11 mouse cellular contexts compared by ENCODE assay signal in genomic region chr16:31046217-31046659, GRCm38 (mm10). TPM values are rescaled to one million over a fixed set of nuclear protein-coding genes. Genes with fewer than 3 reads are reported as not detected.
DNase-seq lines count a peak whose midpoint lies in the region; ATAC-seq and TF ChIP-seq lines count a peak whose summit lies in the region.
"Had no signal": no experiment of that assay in that cellular context is flagged by ENCODE, and none has a peak within 500 bp of the region (broad histone marks: within the 10 kb centered on the region; RNA-seq: fewer than 3 reads in every experiment).

No protein-coding gene starts in this region.

- TF ChIP-seq EP300 in heart, postnatal 0 days (IDR thresholded peaks at IDR 0.05; ENCODE audit: low read depth), result no peak

- DNase-seq in forebrain, postnatal 0 days, result peak; percentile 27
- DNase-seq in forebrain, embryonic 14.5 days (ENCODE audit: low spot score), result no peak
- DNase-seq in liver, embryonic 11.5 days (ENCODE audit: low spot score), result no peak
- peak; percentile 69 for DNase-seq in heart, postnatal 0 days (ENCODE audit: low spot score)
- no peak for DNase-seq in yolk sac, embryonic 10.5 days (ENCODE audit: low spot score)
- DNase-seq: spleen, adult 18-20 months had no signal

- H3K27ac ChIP-seq in forebrain, postnatal 0 days (ENCODE audit: low read depth, low read length), result 0 out of 2 replicates have a peak overlapping the region, but pooled peaks have one; percentile 40
- H3K27ac ChIP-seq in forebrain, embryonic 14.5 days (ENCODE audit: low read depth, low read length), result no peak overlapping the region
- H3K27ac ChIP-seq in liver, embryonic 12.5 days, result no peak overlapping the region
- H3K27ac ChIP-seq in liver, embryonic 11.5 days (ENCODE audit: low read depth, low read length), result no peak overlapping the region
- peak overlapping the region; percentile 22; the same call in 1 of the 2 replicates for H3K27ac ChIP-seq in bone marrow, adult 2 months (ENCODE audit: control insufficient read depth, insufficient read depth, low read depth, low read length, poor library complexity)
- peak overlapping the region; percentile 82 for H3K27ac ChIP-seq in heart, postnatal 0 days (ENCODE audit: low read depth)
- H3K27ac ChIP-seq: hindbrain, embryonic 12.5 days had no signal

- H3K36me3 ChIP-seq in forebrain, postnatal 0 days (ENCODE audit: insufficient read depth), result no peaks in the 10 kb centered on the region
- no peaks in the 10 kb centered on the region for H3K36me3 ChIP-seq in forebrain, embryonic 14.5 days (ENCODE audit: control insufficient read depth, insufficient read depth, low read length)
- no peaks in the 10 kb centered on the region; the same call in 1 of the 2 replicates for H3K36me3 ChIP-seq in liver, embryonic 12.5 days
- H3K36me3 ChIP-seq in liver, embryonic 11.5 days (ENCODE audit: control insufficient read depth, insufficient read depth, low read length), result no peaks in the 10 kb centered on the region
- H3K36me3 ChIP-seq in heart, postnatal 0 days (replicated peaks; ENCODE audit: control insufficient read depth, insufficient read depth, low read length), result no peaks in the 10 kb centered on the region
- H3K36me3 ChIP-seq: hindbrain, embryonic 12.5 days had no signal

- no peak for TF ChIP-seq CTCF in forebrain, postnatal 0 days (IDR thresholded peaks at IDR 0.05; ENCODE audit: low read depth)
- no peak for TF ChIP-seq CTCF in bone marrow, adult 2 months (IDR thresholded peaks at IDR 0.05; ENCODE audit: control insufficient read depth, insufficient read depth, low read length)
- no peak for TF ChIP-seq CTCF in heart, postnatal 0 days (IDR thresholded peaks at IDR 0.05; ENCODE audit: low read depth)

- 60% methylated on average over 14 of the region's 14 CpGs for WGBS in forebrain, postnatal 0 days
- 82% methylated on average over 14 of the region's 14 CpGs for WGBS in forebrain, embryonic 14.5 days
- 44% methylated on average over 14 of the region's 14 CpGs for WGBS in liver, embryonic 12.5 days (ENCODE audit: insufficient replicate concordance)
- WGBS in liver, embryonic 11.5 days, result 52% methylated on average over 14 of the region's 14 CpGs
- WGBS in bone marrow, adult 2 months, result 44% methylated on average over 14 of the region's 14 CpGs
- WGBS in heart, postnatal 0 days, result 26% methylated on average over 14 of the region's 14 CpGs

- H3K4me3 ChIP-seq in forebrain, postnatal 0 days (ENCODE audit: low read depth, low read length), result no peak overlapping the region
- no peak overlapping the region for H3K4me3 ChIP-seq in forebrain, embryonic 14.5 days (ENCODE audit: low read depth, low read length)
- H3K4me3 ChIP-seq in liver, embryonic 12.5 days, result no peak overlapping the region
- no peak overlapping the region for H3K4me3 ChIP-seq in liver, embryonic 11.5 days (ENCODE audit: low read depth, low read length)
- H3K4me3 ChIP-seq in bone marrow, adult 2 months (replicated peaks; ENCODE audit: control insufficient read depth, low read depth, low read length), result no peak overlapping the region
- H3K4me3 ChIP-seq in heart, postnatal 0 days (ENCODE audit: low read depth, low read length), result no peak overlapping the region
- H3K4me3 ChIP-seq: hindbrain, embryonic 12.5 days had no signal

- H3K9me3 ChIP-seq in forebrain, postnatal 0 days (ENCODE audit: low read length), result no peaks in the 10 kb centered on the region
- H3K9me3 ChIP-seq in forebrain, embryonic 14.5 days (replicated peaks; ENCODE audit: control insufficient read depth, low read length), result no peaks in the 10 kb centered on the region
- no peaks in the 10 kb centered on the region for H3K9me3 ChIP-seq in liver, embryonic 12.5 days (replicated peaks)
- H3K9me3 ChIP-seq in liver, embryonic 11.5 days (ENCODE audit: control insufficient read depth, low read length), result no peaks in the 10 kb centered on the region
- 0 out of 2 replicates have a peak, but pooled peaks cover 4% of the 10 kb centered on the region for H3K9me3 ChIP-seq in heart, postnatal 0 days (replicated peaks; ENCODE audit: control insufficient read depth, low read length)
- H3K9me3 ChIP-seq: hindbrain, embryonic 12.5 days had no signal

- no peak overlapping the region for H3K9ac ChIP-seq in forebrain, postnatal 0 days
- no peak overlapping the region for H3K9ac ChIP-seq in forebrain, embryonic 14.5 days (ENCODE audit: low read length)
- H3K9ac ChIP-seq in liver, embryonic 12.5 days, result no peak overlapping the region
- no peak overlapping the region for H3K9ac ChIP-seq in liver, embryonic 11.5 days (ENCODE audit: low read depth, low read length)
- H3K9ac ChIP-seq in heart, postnatal 0 days (replicated peaks; ENCODE audit: low read depth, low read length), result peak overlapping the region; percentile 27; the same call in 1 of the 2 replicates
- H3K9ac ChIP-seq: hindbrain, embryonic 12.5 days had no signal

- H3K27me3 ChIP-seq in forebrain, postnatal 0 days (ENCODE audit: insufficient read depth, low read length), result no peaks in the 10 kb centered on the region
- H3K27me3 ChIP-seq in forebrain, embryonic 14.5 days (replicated peaks; ENCODE audit: control insufficient read depth, insufficient read depth, low read length), result no peaks in the 10 kb centered on the region
- no peaks in the 10 kb centered on the region for H3K27me3 ChIP-seq in liver, embryonic 12.5 days (replicated peaks)
- H3K27me3 ChIP-seq in liver, embryonic 11.5 days (replicated peaks; ENCODE audit: control insufficient read depth, insufficient read depth, low read length), result no peaks in the 10 kb centered on the region
- H3K27me3 ChIP-seq in heart, postnatal 0 days (ENCODE audit: control insufficient read depth, insufficient read depth, low read length), result no peaks in the 10 kb centered on the region
- H3K27me3 ChIP-seq: hindbrain, embryonic 12.5 days had no signal

- no peak overlapping the region for H3K4me2 ChIP-seq in forebrain, postnatal 0 days (ENCODE audit: low read depth)
- no peak overlapping the region for H3K4me2 ChIP-seq in forebrain, embryonic 14.5 days (ENCODE audit: low read length)
- H3K4me2 ChIP-seq in liver, embryonic 12.5 days, result no peak overlapping the region
- no peak overlapping the region for H3K4me2 ChIP-seq in liver, embryonic 11.5 days
- H3K4me2 ChIP-seq in heart, postnatal 0 days (ENCODE audit: low read depth, low read length), result peak overlapping the region; percentile 36
- H3K4me2 ChIP-seq: hindbrain, embryonic 12.5 days had no signal

- no peak for TF ChIP-seq POLR2A in bone marrow, adult 2 months (IDR thresholded peaks at IDR 0.05; ENCODE audit: borderline replicate concordance, control insufficient read depth, low read depth, low read length)

- H3K4me1 ChIP-seq in forebrain, postnatal 0 days (ENCODE audit: insufficient read depth), result no peaks in the 10 kb centered on the region
- no peaks in the 10 kb centered on the region for H3K4me1 ChIP-seq in forebrain, embryonic 14.5 days (ENCODE audit: control insufficient read depth, insufficient read depth, low read length)
- H3K4me1 ChIP-seq in liver, embryonic 12.5 days, result peaks cover 15% of the 10 kb centered on the region
- peaks cover 11% of the 10 kb centered on the region for H3K4me1 ChIP-seq in liver, embryonic 11.5 days (replicated peaks; ENCODE audit: control insufficient read depth, insufficient read depth, low read length)
- no peaks in the 10 kb centered on the region; the same call in 1 of the 2 replicates for H3K4me1 ChIP-seq in bone marrow, adult 2 months (ENCODE audit: control insufficient read depth, insufficient read depth, low read length)
- no peaks in the 10 kb centered on the region; the same call in 1 of the 2 replicates for H3K4me1 ChIP-seq in heart, postnatal 0 days (ENCODE audit: control insufficient read depth, insufficient read depth)

- ATAC-seq in forebrain, postnatal 0 days, result peak; percentile 60; the same call in 1 of the 2 replicates
- no peak for ATAC-seq in forebrain, embryonic 14.5 days
- ATAC-seq in liver, embryonic 12.5 days, result peak; percentile 24; the same call in 1 of the 2 replicates
- no peak; the same call in 1 of the 2 replicates for ATAC-seq in liver, embryonic 11.5 days (replicated peaks; ENCODE audit: low FRiP score)
- ATAC-seq in heart, postnatal 0 days (ENCODE audit: insufficient read depth, low read depth), result peak; percentile 76
- ATAC-seq in erythroid progenitor cell, adult 5-6 weeks (replicated peaks; ENCODE audit: low FRiP score, poor library complexity, severe bottlenecking), result no peak
- ATAC-seq: CD4-positive, CD25-positive, alpha-beta regulatory T cell, adult 4 months had no signal

RNA-seq across cellular contexts. Expression of gene Xxylt1, which starts 35.0 kb away (rescaled TPM):
- 17.4 and 24.3 TPM in 2 replicates for total RNA-seq in forebrain, postnatal 0 days (2014; rRNA removed)
- polyA plus RNA-seq in forebrain, postnatal 0 days (2015; fragmentation: Nextera tagmentation; extraction: Ambion mirVana), result 8.6 and 14.0 TPM in 2 replicates
- 8.3 and 8.5 TPM in 2 replicates for polyA plus RNA-seq in forebrain, embryonic 14.5 days (2014; fragmentation: Nextera tagmentation; extraction: Ambion mirVana)
- 7.5 and 8.3 TPM in 2 replicates for polyA plus RNA-seq in liver, embryonic 12.5 days (2016; fragmentation: Nextera tagmentation; extraction: Ambion mirVana)
- 10.7 and 10.9 TPM in 2 replicates for polyA plus RNA-seq in liver, embryonic 11.5 days (2014; fragmentation: Nextera tagmentation; extraction: Ambion mirVana)
- 1.7 and 2.7 TPM in 2 replicates for polyA plus RNA-seq in bone marrow, adult 2 months (2011; ENCODE audit: insufficient read depth, insufficient read length, low replicate concordance, missing spikeins)
- 13.4 and 16.2 TPM in 2 replicates for total RNA-seq in heart, postnatal 0 days (2014; rRNA removed; ENCODE audit: low replicate concordance)
- polyA plus RNA-seq in heart, postnatal 0 days (2015; fragmentation: Nextera tagmentation; extraction: Ambion mirVana), result 5.2 and 5.9 TPM in 2 replicates
- 5.9 and 6.1 TPM in 2 replicates for total RNA-seq in erythroid progenitor cell, adult 5-6 weeks (2015; ENCODE audit: low replicate concordance)
- 0.90 and 4.2 TPM in 2 replicates for total RNA-seq in erythroid progenitor cell, adult 5-6 weeks (2017; ENCODE audit: low replicate concordance)

Comparison
In these comparisons a context has a peak if more than half of its experiments do, and no peak if none do; other contexts are left out.
1. ATAC-seq: peak in forebrain, postnatal 0 days (single experiment), liver, embryonic 12.5 days (single experiment) and heart, postnatal 0 days (single experiment); none in forebrain, embryonic 14.5 days (single experiment), liver, embryonic 11.5 days (single experiment) and erythroid progenitor cell, adult 5-6 weeks (single experiment).
2. DNase-seq: peak in forebrain, postnatal 0 days (single experiment) and heart, postnatal 0 days (single experiment); none in forebrain, embryonic 14.5 days (single experiment), liver, embryonic 11.5 days (single experiment) and yolk sac, embryonic 10.5 days (single experiment).
3. H3K27ac ChIP-seq: peak in forebrain, postnatal 0 days (single experiment), bone marrow, adult 2 months (single experiment) and heart, postnatal 0 days (single experiment); none in forebrain, embryonic 14.5 days (single experiment), liver, embryonic 12.5 days (single experiment) and liver, embryonic 11.5 days (single experiment).